Mouse (Mus musculus) lung, adult 2 months (tissue): ENCODE measurements around the gene Ntmt1.

Experiments used
- CTCF ChIP-seq: fragments of 200-500 bp; IDR thresholded peaks from 2 replicates; pipeline ENCODE4 v1.5.1; 2011; ENCODE audit warnings: mild to moderate bottlenecking, low read length, control low read depth; ENCODE audit not compliant: insufficient read depth
- POLR2A ChIP-seq: fragments of 200-500 bp; IDR thresholded peaks from 2 replicates; pipeline ENCODE4 v1.6.1; 2011; ENCODE audit warnings: low read depth, mild to moderate bottlenecking, control low read depth, low read length, borderline replicate concordance; ENCODE audit errors: extremely low read depth

DNA sequence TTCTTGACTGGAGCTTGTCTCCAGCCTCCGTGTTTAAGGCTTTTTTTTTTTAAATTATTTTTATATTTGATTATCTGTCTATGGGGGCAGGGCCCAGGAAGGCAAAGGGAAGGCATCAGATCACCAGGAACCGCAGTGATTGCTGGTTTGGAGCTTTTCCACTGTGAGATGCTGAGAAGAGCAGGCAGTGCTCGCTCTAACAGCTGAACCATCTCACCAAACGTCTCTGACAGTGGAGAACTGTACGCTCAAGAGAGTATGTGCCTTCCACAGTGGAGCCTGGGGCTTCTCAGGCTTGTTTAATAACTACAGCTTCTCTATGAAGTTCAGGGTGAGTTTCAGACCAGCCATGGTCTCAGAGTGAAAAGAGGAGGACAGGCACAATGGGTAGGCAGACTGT is 1.9 kb downstream of the Ntmt1 start:
- TF ChIP-seq CTCF (no peak), POLR2A (no peak)
